Mouse (Mus musculus) left cerebral cortex, adult 18-20 months (tissue): ENCODE results near the gene Ms4a4d. TPM values are rescaled to one million over a fixed set of nuclear protein-coding genes. Genes with fewer than 3 reads are reported as not detected.
"Not testable (repeated sequence)": the region's sequence is repeated elsewhere in the genome, so short reads cannot be mapped to it uniquely, and the experiment has no call there.

Source experiments
- DNase-seq, 2 experiments: peaks; one replicate each; pipeline ENCODE4 v3.0.0; 2021 to 2022; ENCODE audit warnings: low spot score in 2 of 2, mixed read lengths in 1 of 2
- long read RNA-seq, 2 experiments: library from polyadenylated mRNA; stranded (forward); transcript quantifications; one replicate each; pipeline ENCODE4 v2.0.0; 2021
- total RNA-seq, 2 experiments: library from RNA; stranded (reverse); gene quantifications; 2 replicates each; pipeline ENCODE4 v1.2.3; 2021

The Ms4a4d gene
- total RNA-seq, result not detected
- long read RNA-seq, experiment 1, result 0 reads
- long read RNA-seq, experiment 2, result 0 reads

- DNase-seq, result no peak
Observed at GRCm38 (mm10) chr19:11536593-11536992, at the start of gene Ms4a4d. Gene Ms4a4d, plus strand, starts transcription at chr19:11536801.

DNA sequence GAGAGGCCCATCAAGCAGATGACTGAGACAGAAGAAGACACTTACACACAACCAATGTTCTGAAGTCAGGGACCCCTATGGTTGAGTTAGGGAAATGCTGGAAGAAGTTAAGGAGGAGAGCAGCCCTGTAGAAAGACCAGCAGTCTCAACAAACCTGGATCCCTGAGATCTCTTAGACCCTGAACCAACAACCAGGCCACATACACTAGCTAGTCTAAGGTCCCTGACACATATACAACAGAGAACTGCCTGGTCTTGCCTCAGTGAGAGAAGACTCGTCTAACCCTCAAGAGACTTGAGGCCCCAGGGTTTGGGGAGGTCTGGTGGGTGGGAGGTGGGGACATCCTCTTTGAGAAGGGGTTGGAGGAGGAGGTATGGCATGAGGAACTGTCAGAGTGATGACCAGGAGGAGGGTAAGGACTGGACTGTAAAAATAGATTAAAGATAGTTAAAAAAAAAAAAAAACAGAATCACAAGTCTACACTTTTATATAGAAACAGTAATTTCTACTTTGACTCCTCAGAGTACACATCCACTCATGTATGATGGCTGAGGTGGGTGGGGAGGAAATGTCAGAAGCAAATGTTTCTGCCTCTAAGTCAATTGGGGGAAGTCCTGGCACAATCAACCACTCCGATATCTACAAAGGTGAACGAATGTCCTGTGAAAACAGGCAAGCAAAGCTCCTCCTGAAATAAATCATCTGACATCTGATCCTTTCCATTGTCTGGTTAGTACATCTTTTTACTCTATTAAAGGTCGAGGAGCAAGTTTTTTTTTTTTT, 45.0 kb upstream of the Ms4a4d start:
- DNase-seq, result no peak

GRCm38 (mm10) chr19:11492671-11493070, 43.9 kb upstream of the Ms4a4d start:
- DNase-seq, result no peak

DNA sequence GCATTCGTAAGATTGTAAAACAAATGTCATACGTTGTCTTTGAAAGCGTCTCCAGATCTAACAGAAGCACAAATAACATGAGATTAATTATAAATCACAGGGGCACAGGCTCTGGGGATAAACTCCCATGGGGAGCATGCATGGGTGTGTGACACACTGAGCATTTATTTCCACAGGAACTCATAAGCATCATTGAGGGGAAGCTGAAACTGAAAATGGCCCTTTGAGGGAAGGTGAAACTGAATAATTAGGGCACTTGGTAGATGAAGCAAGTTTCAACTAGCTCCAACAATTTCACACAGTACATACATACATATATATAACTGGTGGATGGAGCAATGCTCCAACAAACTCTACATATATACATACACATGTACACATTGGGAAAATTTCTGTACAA, 42.1 kb upstream of the Ms4a4d start:
- DNase-seq, result no peak

DNA sequence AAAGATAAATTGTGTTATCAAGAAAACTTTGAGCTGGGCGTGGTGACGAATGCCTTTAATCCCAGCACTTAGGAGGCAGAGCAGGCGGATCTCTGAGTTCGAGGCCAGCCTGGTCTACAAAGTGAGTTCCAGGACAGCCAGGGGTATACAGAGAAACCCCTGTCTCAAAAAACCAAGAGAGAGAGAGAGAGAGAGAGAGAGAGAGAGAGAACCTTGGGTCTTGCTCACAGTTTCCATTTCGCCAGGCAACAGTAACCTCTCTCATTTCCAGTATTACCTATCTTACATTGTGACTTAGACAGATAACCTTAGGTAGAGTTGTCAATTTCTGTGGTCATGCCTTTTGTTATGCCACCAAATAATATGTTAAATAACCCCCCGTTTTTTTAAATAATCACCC, 40.2 kb upstream of the Ms4a4d start:
- no peak for DNase-seq

DNA sequence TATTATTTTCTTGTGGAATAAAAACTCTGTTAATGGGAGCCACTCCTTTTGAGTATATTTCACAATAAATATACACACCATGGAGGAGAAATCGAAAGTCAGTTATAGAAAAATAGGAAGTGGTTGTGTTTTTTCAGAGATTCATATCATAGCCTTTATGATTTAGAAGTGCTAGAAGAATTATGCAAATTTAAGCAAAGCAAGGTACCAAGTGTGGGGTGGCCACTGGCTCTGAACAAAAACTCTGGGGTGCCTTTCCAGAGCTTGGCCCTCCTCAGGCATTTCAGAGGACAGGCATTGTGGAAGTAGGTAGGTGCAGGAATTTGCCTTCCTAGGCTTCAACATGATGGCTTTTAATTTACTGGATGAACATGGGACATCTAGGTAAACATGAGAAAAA, 39.3 kb upstream of the Ms4a4d start:
- not testable (repeated sequence) for DNase-seq

DNA sequence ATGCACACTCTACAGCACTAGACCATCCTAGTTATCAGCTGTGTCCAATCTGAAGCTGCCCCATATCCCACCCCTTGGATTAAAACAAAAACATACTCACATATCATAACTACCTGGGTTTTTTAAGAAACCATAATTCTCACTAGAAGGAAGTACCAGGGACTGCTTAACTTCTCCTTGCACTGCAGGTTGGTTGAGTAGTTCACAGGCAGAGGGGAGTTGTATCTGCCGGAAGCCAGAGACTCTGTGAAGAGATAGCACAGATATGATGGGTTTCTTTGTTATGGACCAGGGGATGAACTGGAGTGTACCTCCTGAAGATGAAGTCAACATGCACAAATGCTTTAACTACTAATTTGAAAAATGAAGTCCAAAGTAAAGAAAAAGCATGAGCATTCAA, 35.8 kb upstream of the Ms4a4d start:
- no peak for DNase-seq

GRCm38 (mm10) chr19:11501326-11501725, 35.3 kb upstream of the Ms4a4d start:
- DNase-seq, result no peak

DNA sequence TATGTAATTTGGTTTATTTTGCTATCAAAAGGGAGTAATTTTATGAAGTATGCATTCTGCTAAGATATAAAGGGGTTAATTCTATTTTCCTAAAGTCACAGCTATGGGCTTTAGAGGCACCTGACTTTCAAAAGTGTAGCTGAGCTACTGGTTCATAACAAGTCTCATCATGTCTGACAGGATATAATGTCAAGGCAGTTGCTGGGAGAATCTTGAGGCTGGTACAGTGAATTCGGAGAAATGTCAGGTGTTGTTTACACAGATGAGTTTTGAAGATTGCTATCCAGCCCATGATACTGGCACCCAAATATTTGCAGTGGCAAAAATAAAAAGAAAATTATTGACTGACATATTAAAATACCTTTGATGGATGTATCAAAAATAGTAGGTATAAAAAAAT, 31.7 kb upstream of the Ms4a4d start:
- DNase-seq, result no peak

DNA sequence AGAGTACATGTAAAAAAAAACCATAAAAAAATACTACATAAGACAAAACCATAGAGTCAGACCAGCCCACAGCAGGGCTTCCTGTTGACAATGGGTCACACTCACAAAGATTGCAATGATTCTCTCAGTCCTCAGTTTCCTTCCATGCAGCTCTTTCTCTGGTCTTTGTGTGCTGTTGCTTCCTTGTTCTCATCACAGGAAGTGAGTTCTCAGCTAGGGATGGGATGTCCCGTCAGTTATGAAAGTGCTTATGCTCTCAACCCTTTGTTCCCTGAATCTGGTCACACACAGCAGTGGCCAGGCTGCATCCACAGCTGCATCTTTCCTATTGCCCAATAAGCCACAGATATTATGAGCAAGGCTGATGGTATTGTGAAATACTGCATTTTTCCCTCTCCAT, 23.1 kb upstream of the Ms4a4d start:
- no peak for DNase-seq

DNA sequence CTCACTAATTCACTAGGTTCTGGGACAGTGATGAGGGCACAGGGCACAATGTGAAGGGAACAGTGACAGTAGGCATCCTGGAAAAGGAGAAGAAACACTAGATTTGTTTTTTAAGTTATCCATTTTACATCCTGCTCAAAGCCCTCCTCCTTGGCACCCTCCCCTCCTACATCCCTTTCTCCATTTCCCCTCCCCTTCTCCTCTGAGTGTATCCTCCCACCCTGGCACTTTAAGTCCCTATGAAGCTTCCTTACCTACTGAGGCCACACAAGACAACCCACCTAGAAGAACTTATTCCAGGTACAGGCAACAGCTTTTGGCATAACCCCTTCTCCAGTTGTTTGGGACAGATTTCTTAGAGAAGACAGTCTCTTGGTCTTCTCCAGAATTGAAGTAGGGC, 20.4 kb upstream of the Ms4a4d start, which contains the start of gene Ms4a6b:
TSS of gene Ms4a6b (plus strand) at position 267 of the 400 bp plus-strand sequence.
- DNase-seq, result no peak

DNA sequence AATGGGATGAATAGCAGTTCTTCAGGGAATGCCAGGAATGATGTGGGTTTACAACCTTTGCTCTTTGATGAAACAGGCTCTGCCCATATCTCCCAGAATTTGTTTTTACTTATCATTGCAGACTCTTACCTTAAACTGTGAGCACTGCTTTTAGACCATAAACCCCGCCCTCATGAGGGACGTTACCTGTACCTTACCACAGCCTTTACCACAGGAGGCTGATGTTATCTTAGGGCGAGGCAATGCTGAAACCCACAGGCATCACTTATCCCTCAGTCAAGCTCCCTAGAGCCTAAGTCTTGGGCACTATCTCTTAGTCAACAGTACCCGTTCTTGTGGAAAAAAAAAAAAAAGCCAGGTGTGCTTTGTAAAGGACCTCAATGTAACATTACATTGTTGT, 19.8 kb upstream of the Ms4a4d start:
- no peak for DNase-seq

GRCm38 (mm10) chr19:11517373-11517772, 19.2 kb upstream of the Ms4a4d start:
- DNase-seq, result not testable (repeated sequence)

GRCm38 (mm10) chr19:11518356-11518755, 18.2 kb upstream of the Ms4a4d start:
- not testable (repeated sequence) for DNase-seq

DNA sequence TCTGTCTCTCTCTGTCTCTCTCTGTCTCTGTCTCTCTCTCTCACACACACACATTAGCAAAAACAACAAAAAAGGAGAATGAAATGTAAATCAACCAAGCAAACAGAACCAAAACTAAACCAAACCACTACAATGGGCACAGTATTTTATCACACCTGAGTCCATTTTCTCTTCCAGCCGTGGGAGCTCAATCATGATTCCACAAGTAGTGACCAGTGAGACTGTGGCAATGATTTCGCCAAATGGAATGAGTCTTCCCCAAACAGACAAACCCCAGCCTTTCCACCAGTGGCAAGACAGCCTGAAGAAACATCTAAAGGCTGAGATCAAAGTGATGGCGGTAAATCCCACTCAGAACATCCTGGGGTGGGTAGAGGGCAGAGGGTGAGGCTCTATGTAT, 16.5 kb upstream of the Ms4a4d start:
- DNase-seq, result no peak

- no peak for DNase-seq
Observed at GRCm38 (mm10) chr19:11533421-11533820, 3.2 kb upstream of the Ms4a4d start.

- no peak for DNase-seq
Observed at GRCm38 (mm10) chr19:11533888-11534445, 2.6 kb upstream of the Ms4a4d start.

DNA sequence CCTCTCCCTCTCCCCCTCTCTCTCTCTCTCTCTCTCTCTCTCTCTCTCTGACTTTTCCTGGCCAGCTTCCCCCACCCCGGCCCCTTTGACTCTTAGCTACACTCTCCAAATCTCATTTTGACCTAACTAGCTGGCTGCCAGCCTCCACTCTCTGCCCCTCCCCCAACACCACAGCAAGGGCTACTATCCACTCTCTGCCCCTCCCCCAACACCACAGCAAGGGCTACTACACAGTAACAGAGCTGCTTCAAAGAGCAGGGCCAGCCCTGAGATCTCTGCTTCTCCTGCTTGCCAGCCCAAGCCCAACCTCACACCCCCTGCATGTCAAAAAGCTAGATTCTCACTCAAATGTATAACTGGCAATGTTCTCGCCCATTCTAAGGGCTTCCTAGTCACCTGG, 735 bp downstream of the Ms4a4d start:
- DNase-seq, result no peak

- DNase-seq, result not testable (repeated sequence)
Observed at GRCm38 (mm10) chr19:11540166-11540821, 3.7 kb downstream of the Ms4a4d start.

DNA sequence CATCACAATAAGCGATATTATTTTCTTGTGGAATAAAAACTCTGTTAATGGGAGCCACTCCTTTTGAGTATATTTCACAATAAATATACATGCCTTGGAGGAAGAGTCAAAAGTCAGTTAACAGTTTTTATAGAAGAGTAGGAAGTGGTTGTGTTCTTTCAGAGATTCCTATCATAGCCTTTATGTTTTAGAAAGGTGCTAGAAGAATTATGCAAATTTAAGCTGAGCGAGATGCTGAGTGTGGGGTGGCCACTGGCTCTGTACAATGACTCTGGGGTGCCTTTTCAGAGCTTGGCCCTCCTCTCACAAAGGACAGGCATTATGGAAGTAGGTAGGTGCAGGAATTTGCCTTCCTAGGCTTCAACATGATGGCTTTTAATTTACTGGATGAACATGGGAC, 7.8 kb downstream of the Ms4a4d start:
- not testable (repeated sequence) for DNase-seq

GRCm38 (mm10) chr19:11547911-11548310, 11.3 kb downstream of the Ms4a4d start:
- DNase-seq, result no peak

DNA sequence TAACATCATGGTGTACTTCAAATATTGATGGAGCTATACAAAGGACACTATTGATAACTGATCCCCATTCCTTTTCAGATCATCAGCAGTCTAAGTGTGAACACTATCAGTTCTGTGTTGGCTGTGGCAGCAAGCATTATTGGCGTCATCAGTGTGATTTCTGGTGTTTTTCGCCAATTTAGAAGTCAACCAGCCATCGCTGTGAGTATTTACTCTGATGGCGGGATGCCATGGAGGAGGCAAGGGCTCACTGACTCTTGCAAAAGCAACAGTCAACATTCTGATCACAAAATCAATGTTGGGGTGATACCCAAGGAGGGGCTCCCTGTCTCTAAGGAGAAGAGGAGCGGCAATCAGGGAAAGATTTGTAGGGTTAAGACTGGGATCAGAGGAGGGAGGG, 18.1 kb downstream of the Ms4a4d start:
- no peak for DNase-seq
